Mouse (Mus musculus) myocyte (in vitro differentiated cells): Measurements from ENCODE around the gene Yars.

Experiments used
- MAX ChIP-seq: IDR thresholded peaks from one replicate; pipeline ENCODE4 v1.6.1; 2011; ENCODE audit warnings: low read depth, mild to moderate bottlenecking, control low read depth
- USF1 ChIP-seq: IDR thresholded peaks from one replicate; pipeline ENCODE4 v1.6.1; 2011; ENCODE audit warnings: low read depth, mild to moderate bottlenecking, control low read depth, moderate library complexity

DNA sequence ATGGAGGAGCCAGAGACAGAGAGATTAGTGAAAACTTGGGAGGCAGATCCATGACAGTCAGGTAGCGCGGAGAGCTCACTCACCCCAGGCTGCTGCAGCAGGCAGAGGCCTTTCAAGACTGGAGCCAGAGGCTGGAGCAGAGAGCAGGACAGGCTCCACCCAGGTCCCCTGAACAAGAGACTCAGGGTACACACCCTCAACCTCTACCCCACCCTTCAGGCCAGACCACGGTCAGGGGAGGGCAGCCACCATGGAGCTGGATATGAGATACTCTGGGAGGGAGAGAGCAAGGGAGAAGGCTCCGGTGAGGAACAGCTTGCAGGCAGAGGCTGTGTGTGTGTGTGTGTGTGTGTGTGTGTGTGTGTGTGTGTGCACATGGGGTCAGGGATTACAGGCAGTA, 76.6 kb downstream of the Yars start:
- TF ChIP-seq MAX (no peak), USF1 (no peak)
